Mouse (Mus musculus): ENCODE measurements around the gene Ewsr1. TPM values are rescaled to one million over a fixed set of nuclear protein-coding genes. Genes with fewer than 3 reads are reported as not detected.

Ewsr1 gene
- total and polyA plus RNA-seq, 2 experiments from 2014 or later, result 355 to 390 TPM

DNA sequence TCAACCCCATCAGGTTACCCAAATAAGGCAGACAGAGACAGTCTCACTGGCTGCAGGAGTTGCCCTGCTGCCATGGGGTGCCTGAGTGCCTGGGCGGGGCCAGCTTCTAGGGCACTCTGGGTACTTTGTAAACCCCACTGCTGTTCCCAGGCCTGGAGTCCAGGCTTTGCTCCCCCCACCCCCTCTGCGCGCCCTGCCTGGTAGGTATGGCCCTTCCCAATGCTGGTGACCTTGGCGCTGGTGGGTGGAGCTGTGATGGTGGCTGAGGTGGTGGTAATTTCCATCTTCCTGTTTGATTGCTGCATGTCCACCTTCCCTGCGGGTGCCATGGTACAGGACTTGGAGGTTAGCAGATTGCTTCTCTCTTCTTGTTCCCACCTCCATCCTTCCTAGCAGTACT is 58.5 kb downstream of the Ewsr1 start:
- no peak for ATAC-seq
- 95% methylated on average over 5 of the region's 5 CpGs for WGBS
- no peaks in the 10 kb centered on the region for H3K4me1 ChIP-seq (ENCODE audit: insufficient read depth)
- H3K4me2 ChIP-seq (ENCODE audit: low read depth), result no peak overlapping the region
- no peak overlapping the region for H3K4me3 ChIP-seq (ENCODE audit: low read depth, low read length)
- H3K9ac ChIP-seq, result no peak overlapping the region
- TF ChIP-seq CTCF (IDR thresholded peaks at IDR 0.05; ENCODE audit: low read depth), result no peak
- H3K9me3 ChIP-seq (ENCODE audit: low read length), result no peaks in the 10 kb centered on the region
- H3K27me3 ChIP-seq (ENCODE audit: insufficient read depth, low read length), result no peaks in the 10 kb centered on the region
- H3K36me3 ChIP-seq (ENCODE audit: insufficient read depth), result peaks cover 72% of the 10 kb centered on the region
- no peak for DNase-seq
- no peak overlapping the region for H3K27ac ChIP-seq (ENCODE audit: low read depth, low read length)

DNA sequence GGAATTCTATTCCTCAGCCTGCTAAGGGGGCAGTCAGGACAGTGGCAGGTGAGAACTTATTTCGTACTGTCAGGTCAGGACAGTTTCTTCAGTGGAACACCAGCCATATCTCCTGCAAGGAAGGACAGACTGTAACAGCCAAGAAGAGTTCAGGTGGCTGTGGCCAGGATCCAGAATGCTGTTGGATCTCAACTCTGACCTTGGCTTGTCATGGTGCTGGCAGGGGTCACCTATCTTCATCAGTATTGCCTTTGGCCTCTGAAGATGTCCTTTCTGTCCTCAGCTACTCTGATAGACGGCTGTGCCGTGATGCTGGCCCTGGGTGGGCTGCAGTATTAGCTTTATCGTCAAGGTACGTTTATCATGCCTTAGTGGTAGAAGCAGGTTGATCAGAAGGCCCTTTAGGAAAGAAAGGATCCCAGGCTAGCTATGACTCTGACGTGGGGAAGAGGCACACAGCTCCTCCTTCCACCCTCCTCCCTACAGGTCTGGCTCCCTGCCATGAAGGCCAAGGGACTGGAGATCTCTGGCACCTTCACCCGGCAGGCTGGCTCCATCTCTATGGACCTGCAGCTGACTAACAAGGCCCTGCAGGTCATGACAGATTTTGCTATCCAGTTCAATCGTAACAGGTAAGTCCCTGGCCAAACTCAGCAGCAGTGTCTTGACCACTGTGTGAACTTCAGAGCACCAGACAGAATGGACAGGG is 61.8 kb downstream of the Ewsr1 start:
- Histone ChIP-seq H3K4me1 (ENCODE audit: insufficient read depth) (no peaks in the 10 kb centered on the region), H3K36me3 (ENCODE audit: insufficient read depth) (peaks cover 94% of the 10 kb centered on the region), H3K27ac (ENCODE audit: low read depth, low read length) (no peak overlapping the region), H3K9ac (no peak overlapping the region), H3K4me2 (ENCODE audit: low read depth) (no peak overlapping the region), H3K27me3 (ENCODE audit: insufficient read depth, low read length) (no peaks in the 10 kb centered on the region), H3K9me3 (ENCODE audit: low read length) (no peaks in the 10 kb centered on the region), H3K4me3 (ENCODE audit: low read depth, low read length) (no peak overlapping the region)
- DNase-seq (no peak), ATAC-seq (no peak)
- WGBS, result 84% methylated on average over 8 of the region's 8 CpGs
- no peak for TF ChIP-seq CTCF (IDR thresholded peaks at IDR 0.05; ENCODE audit: low read depth)

DNA sequence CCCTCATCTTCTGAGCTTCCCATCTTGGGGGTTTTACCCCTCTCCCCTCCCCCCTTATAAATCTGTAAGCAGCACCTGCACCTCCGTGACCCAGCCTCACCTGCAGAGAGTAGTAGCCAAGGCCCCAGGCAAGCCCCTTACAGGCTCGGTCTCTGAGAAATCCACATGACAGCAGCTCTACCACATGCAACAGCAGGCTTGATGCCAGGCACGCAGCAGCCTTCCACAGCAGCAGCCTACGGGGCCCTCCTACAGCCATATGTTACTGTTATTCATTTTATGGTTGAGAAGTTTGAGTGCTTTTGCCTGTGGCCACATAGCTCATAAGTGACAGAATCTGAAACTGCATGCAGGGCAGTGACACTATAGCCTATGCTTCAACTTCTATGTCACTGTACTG is 63.6 kb downstream of the Ewsr1 start:
- no peak for ATAC-seq

DNA sequence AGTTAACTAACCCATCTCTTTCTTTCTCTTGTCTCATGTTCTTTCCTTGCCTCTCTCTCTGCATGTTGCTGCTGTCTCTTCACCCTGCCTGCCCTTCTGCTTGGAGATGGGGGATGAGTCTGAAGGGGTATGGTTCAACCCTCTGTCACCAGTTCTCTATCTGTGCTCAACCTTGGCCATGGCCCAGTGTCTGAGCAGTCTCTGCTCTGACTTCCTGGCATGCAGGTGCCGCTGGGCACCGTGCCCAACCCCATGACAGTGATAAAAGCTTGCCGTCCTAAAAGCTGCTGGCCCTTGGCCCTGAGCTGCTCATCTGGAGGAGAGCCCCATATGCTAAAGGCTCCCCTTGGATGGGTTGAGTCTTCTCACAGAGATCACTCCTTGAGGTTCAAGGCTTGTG is 65.9 kb downstream of the Ewsr1 start:
- no peaks in the 10 kb centered on the region for H3K27me3 ChIP-seq (ENCODE audit: insufficient read depth, low read length)
- 78% methylated on average over 3 of the region's 3 CpGs for WGBS
- no peak overlapping the region for H3K27ac ChIP-seq (ENCODE audit: low read depth, low read length)
- H3K4me1 ChIP-seq (ENCODE audit: insufficient read depth), result no peaks in the 10 kb centered on the region
- no peak overlapping the region for H3K4me2 ChIP-seq (ENCODE audit: low read depth)
- DNase-seq, result no peak
- H3K4me3 ChIP-seq (ENCODE audit: low read depth, low read length), result no peak overlapping the region
- no peak for ATAC-seq
- no peak for TF ChIP-seq CTCF (IDR thresholded peaks at IDR 0.05; ENCODE audit: low read depth)
- no peaks in the 10 kb centered on the region for H3K9me3 ChIP-seq (ENCODE audit: low read length)
- H3K9ac ChIP-seq, result no peak overlapping the region
- H3K36me3 ChIP-seq (ENCODE audit: insufficient read depth), result peaks cover 92% of the 10 kb centered on the region

More for the DNA sequence above, 63.6 kb downstream of the Ewsr1 start:
- WGBS, result 81% methylated on average over 4 of the region's 4 CpGs
- Histone ChIP-seq H3K27me3 (ENCODE audit: insufficient read depth, low read length) (no peaks in the 10 kb centered on the region), H3K4me3 (ENCODE audit: low read depth, low read length) (no peak overlapping the region), H3K4me1 (ENCODE audit: insufficient read depth) (no peaks in the 10 kb centered on the region), H3K36me3 (ENCODE audit: insufficient read depth) (peaks cover 95% of the 10 kb centered on the region), H3K27ac (ENCODE audit: low read depth, low read length) (no peak overlapping the region), H3K9me3 (ENCODE audit: low read length) (no peaks in the 10 kb centered on the region), H3K9ac (no peak overlapping the region), H3K4me2 (ENCODE audit: low read depth) (no peak overlapping the region)
- DNase-seq, result no peak
- no peak for TF ChIP-seq CTCF (IDR thresholded peaks at IDR 0.05; ENCODE audit: low read depth)

DNA sequence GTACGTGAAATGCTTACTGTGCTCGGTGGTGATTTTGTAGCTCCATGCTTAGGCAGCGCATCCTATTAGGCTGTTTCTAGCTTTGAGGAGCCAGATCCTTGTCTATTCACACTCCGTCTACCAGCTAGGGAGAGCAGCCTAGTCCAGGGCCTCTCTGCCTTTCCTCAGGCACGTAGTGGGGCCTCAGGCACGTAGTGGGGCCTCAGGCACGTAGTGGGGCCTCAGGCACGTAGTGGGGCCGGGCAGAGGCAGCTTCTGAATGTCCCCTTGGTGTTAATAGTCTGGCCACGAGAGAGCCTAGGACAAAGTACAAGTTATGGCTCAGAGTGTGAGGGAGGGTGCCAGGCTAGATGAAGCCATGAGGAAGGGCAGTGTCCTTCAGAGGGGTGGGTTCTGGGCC is 66.4 kb downstream of the Ewsr1 start:
- WGBS, result 92% methylated on average over 10 of the region's 10 CpGs

DNA sequence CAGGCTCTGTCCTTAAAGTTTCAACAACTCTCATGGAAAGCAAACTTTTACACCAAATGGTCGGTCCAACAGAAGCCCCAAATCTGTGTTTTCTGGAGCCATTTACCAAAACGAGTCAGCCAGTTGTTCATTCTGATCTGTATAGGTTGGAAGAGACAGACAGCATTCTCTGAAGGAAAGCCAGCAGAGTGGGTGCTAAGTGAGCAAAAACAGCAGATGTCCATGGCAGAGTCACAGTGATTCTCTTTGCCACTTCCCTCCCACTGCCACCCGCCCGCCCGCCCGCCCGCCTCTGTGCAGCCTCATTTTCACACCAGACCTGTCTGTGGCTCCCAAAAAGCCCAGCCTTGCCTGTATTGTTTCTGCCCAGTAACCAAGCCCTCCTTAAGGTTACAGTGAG is 70.8 kb downstream of the Ewsr1 start:
- H3K4me2 ChIP-seq (ENCODE audit: low read depth), result no peak overlapping the region
- no peak for DNase-seq
- no peak overlapping the region for H3K27ac ChIP-seq (ENCODE audit: low read depth, low read length)
- WGBS, result 79% methylated on average over 7 of the region's 7 CpGs
- H3K9ac ChIP-seq, result no peak overlapping the region
- no peaks in the 10 kb centered on the region for H3K4me1 ChIP-seq (ENCODE audit: insufficient read depth)
- no peaks in the 10 kb centered on the region for H3K9me3 ChIP-seq (ENCODE audit: low read length)
- H3K4me3 ChIP-seq (ENCODE audit: low read depth, low read length), result no peak overlapping the region
- no peak for TF ChIP-seq CTCF (IDR thresholded peaks at IDR 0.05; ENCODE audit: low read depth)
- peaks cover 92% of the 10 kb centered on the region for H3K36me3 ChIP-seq (ENCODE audit: insufficient read depth)
- ATAC-seq, result no peak
- no peaks in the 10 kb centered on the region for H3K27me3 ChIP-seq (ENCODE audit: insufficient read depth, low read length)

More for the DNA sequence above, 66.4 kb downstream of the Ewsr1 start:
- H3K27ac ChIP-seq (ENCODE audit: low read depth, low read length), result no peak overlapping the region
- no peak overlapping the region for H3K4me2 ChIP-seq (ENCODE audit: low read depth)
- DNase-seq, result no peak
- H3K4me1 ChIP-seq (ENCODE audit: insufficient read depth), result no peaks in the 10 kb centered on the region
- TF ChIP-seq CTCF (IDR thresholded peaks at IDR 0.05; ENCODE audit: low read depth), result no peak
- H3K9ac ChIP-seq, result no peak overlapping the region
- peaks cover 92% of the 10 kb centered on the region for H3K36me3 ChIP-seq (ENCODE audit: insufficient read depth)
- H3K9me3 ChIP-seq (ENCODE audit: low read length), result no peaks in the 10 kb centered on the region
- H3K27me3 ChIP-seq (ENCODE audit: insufficient read depth, low read length), result no peaks in the 10 kb centered on the region
- H3K4me3 ChIP-seq (ENCODE audit: low read depth, low read length), result no peak overlapping the region
- ATAC-seq, result no peak

DNA sequence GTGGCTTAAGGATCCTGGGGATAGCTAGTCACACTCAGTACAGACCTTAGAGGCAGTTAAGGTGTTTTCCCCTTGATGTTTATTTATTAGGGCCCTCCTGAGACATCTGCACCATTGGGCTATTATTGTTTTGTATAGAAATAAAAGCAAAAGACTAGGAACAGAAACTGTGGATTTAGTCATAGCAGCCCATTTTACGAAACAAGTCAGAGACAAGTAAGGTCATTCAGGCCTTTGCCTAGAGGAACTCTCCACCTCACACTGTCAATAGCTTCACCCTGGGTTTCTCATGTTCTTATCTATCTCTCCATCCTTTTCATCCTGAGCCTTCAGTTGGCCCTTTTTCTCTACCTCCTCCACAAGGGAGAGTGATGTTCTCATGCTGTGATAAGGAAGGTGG is 74.0 kb downstream of the Ewsr1 start:
- DNase-seq (no peak), ATAC-seq (no peak)
- peaks cover 77% of the 10 kb centered on the region for H3K36me3 ChIP-seq (ENCODE audit: insufficient read depth)
- no peak for TF ChIP-seq CTCF (IDR thresholded peaks at IDR 0.05; ENCODE audit: low read depth)
- H3K9ac ChIP-seq, result no peak overlapping the region
- no peak overlapping the region for H3K27ac ChIP-seq (ENCODE audit: low read depth, low read length)
- H3K27me3 ChIP-seq (ENCODE audit: insufficient read depth, low read length), result no peaks in the 10 kb centered on the region
- H3K4me1 ChIP-seq (ENCODE audit: insufficient read depth), result no peaks in the 10 kb centered on the region
- no peak overlapping the region for H3K4me3 ChIP-seq (ENCODE audit: low read depth, low read length)
- H3K9me3 ChIP-seq (ENCODE audit: low read length), result no peaks in the 10 kb centered on the region
- WGBS, result 94% methylated on average over 1 of the region's 1 CpGs
- no peak overlapping the region for H3K4me2 ChIP-seq (ENCODE audit: low read depth)

Small RNA genes lying within 50 kb of the gene (microRNA-seq; reads per million reads assigned to microRNA genes)
- gene Gm47296, result 0 to 0.12 reads per million in 2 experiments

Other genes starting within 250 kb of the Ewsr1 start
- 97.3 and 121 TPM in 2 replicates for gene Nf2, start 249.7 kb downstream of the Ewsr1 start, total RNA-seq (2014; rRNA removed)
- gene Nf2, start 249.7 kb downstream of the Ewsr1 start, polyA plus RNA-seq (2015; fragmentation: Nextera tagmentation; extraction: Ambion mirVana), result 49.3 and 57.8 TPM in 2 replicates
- 125 and 146 TPM in 2 replicates for gene Nipsnap1, start 225.3 kb downstream of the Ewsr1 start, total RNA-seq (2014; rRNA removed)
- 116 and 128 TPM in 2 replicates for gene Nipsnap1, start 225.3 kb downstream of the Ewsr1 start, polyA plus RNA-seq (2015; fragmentation: Nextera tagmentation; extraction: Ambion mirVana)
- gene Thoc5, start 203.9 kb downstream of the Ewsr1 start, total RNA-seq (2014; rRNA removed), result 55.7 and 57.7 TPM in 2 replicates
- gene Thoc5, start 203.9 kb downstream of the Ewsr1 start, polyA plus RNA-seq (2015; fragmentation: Nextera tagmentation; extraction: Ambion mirVana), result 50.6 and 52.2 TPM in 2 replicates
- 2.7 and 3.3 TPM in 2 replicates for gene Nefh, start 151.2 kb downstream of the Ewsr1 start, total RNA-seq (2014; rRNA removed)
- 2.2 and 3.3 TPM in 2 replicates for gene Nefh, start 151.2 kb downstream of the Ewsr1 start, polyA plus RNA-seq (2015; fragmentation: Nextera tagmentation; extraction: Ambion mirVana)
- gene Ap1b1, start 112.4 kb downstream of the Ewsr1 start, total RNA-seq (2014; rRNA removed), result 84.7 and 95.6 TPM in 2 replicates
- 64.8 and 78.8 TPM in 2 replicates for gene Ap1b1, start 112.4 kb downstream of the Ewsr1 start, polyA plus RNA-seq (2015; fragmentation: Nextera tagmentation; extraction: Ambion mirVana)
- 2.3 and 6.8 TPM in 2 replicates for gene Rasl10a, start 41.1 kb downstream of the Ewsr1 start, total RNA-seq (2014; rRNA removed)
- 4.5 and 5.3 TPM in 2 replicates for gene Rasl10a, start 41.1 kb downstream of the Ewsr1 start, polyA plus RNA-seq (2015; fragmentation: Nextera tagmentation; extraction: Ambion mirVana)
- gene Gas2l1, start 33.9 kb downstream of the Ewsr1 start, total RNA-seq (2014; rRNA removed), result 25.9 and 30.7 TPM in 2 replicates
- 18.7 and 23.3 TPM in 2 replicates for gene Gas2l1, start 33.9 kb downstream of the Ewsr1 start, polyA plus RNA-seq (2015; fragmentation: Nextera tagmentation; extraction: Ambion mirVana)
- gene Rhbdd3, start 340 bp downstream of the Ewsr1 start, total RNA-seq (2014; rRNA removed), result 31.0 and 34.5 TPM in 2 replicates
- gene Rhbdd3, start 340 bp downstream of the Ewsr1 start, polyA plus RNA-seq (2015; fragmentation: Nextera tagmentation; extraction: Ambion mirVana), result 33.3 and 36.6 TPM in 2 replicates
- 16.4 and 22.8 TPM in 2 replicates for gene Emid1, start 53.0 kb upstream of the Ewsr1 start, total RNA-seq (2014; rRNA removed)
- gene Emid1, start 53.0 kb upstream of the Ewsr1 start, polyA plus RNA-seq (2015; fragmentation: Nextera tagmentation; extraction: Ambion mirVana), result 28.5 and 34.2 TPM in 2 replicates
- gene Kremen1, start 162.3 kb upstream of the Ewsr1 start, total RNA-seq (2014; rRNA removed), result 7.5 and 9.7 TPM in 2 replicates
- gene Kremen1, start 162.3 kb upstream of the Ewsr1 start, polyA plus RNA-seq (2015; fragmentation: Nextera tagmentation; extraction: Ambion mirVana), result 2.3 and 2.9 TPM in 2 replicates